Mouse (Mus musculus) kidney, adult 2 months (tissue): Measurements from ENCODE around the gene Wnt5b. TPM values are rescaled to one million over a fixed set of nuclear protein-coding genes. Genes with fewer than 3 reads are reported as not detected.
A peak's percentile ranks its signal among the peaks of the same experiment; 100 is the strongest.
"Not testable (repeated sequence)": the region's sequence is repeated elsewhere in the genome, so short reads cannot be mapped to it uniquely, and the experiment has no call there.

ENCODE experiments used
- DNase-seq: peaks from one replicate; pipeline ENCODE4 v3.0.0; 2021
- H3K27ac ChIP-seq: fragments of 200-500 bp; 2 replicates; pipeline ENCODE4 v1.5.1; 2012; ENCODE audit warnings: low read depth, low read length, control low read depth, inconsistent platforms; ENCODE audit not compliant: insufficient read depth
- H3K27me3 ChIP-seq: fragments of 200-500 bp; replicated peaks from 2 replicates; pipeline ENCODE4 v1.6.1; 2012; ENCODE audit warnings: mild to moderate bottlenecking, moderate library complexity, low read length, inconsistent platforms; ENCODE audit not compliant: control insufficient read depth, insufficient read depth
- H3K36me3 ChIP-seq: fragments of 200-500 bp; 2 replicates; pipeline ENCODE4 v1.6.1; 2012; ENCODE audit warnings: mild to moderate bottlenecking, moderate library complexity, low read length, inconsistent platforms; ENCODE audit not compliant: control insufficient read depth, insufficient read depth
- H3K4me1 ChIP-seq: fragments of 200-500 bp; 2 replicates; pipeline ENCODE4 v1.6.1; 2011; ENCODE audit warnings: low read length; ENCODE audit not compliant: control insufficient read depth, insufficient read depth
- H3K4me3 ChIP-seq: fragments of 200-500 bp; 2 replicates; pipeline ENCODE4 v1.5.1; 2011; ENCODE audit warnings: mild to moderate bottlenecking, low read depth, low read length, control low read depth; ENCODE audit not compliant: insufficient read depth
- CTCF ChIP-seq: fragments of 200-500 bp; conservative IDR thresholded peaks from 2 replicates; pipeline ENCODE4 v1.5.1; 2011; ENCODE audit warnings: low read depth, mild to moderate bottlenecking, control low read depth, low read length, moderate library complexity, mixed read lengths; ENCODE audit not compliant: insufficient read depth, insufficient read length
- POLR2A ChIP-seq: fragments of 200-500 bp; IDR thresholded peaks from one replicate; pipeline ENCODE4 v1.6.1; 2011; ENCODE audit warnings: low read depth, low read length, control low read depth
- WGBS: fragments of 180-500 bp; shearing (Covaris S2); methylation state at CpG from one replicate; pipeline ENCODE4 v1.1.7; 2018; 5-methylcytosine and 5-hydroxymethylcytosine counted together
- polyA plus RNA-seq: library from polyadenylated mRNA; depleted of rRNA; stranded (reverse); fragments of >200 nt; gene quantifications from 2 replicates; pipeline ENCODE4 v1.2.3, GENCODE M21; 2012

Gene Wnt5b
- polyA plus RNA-seq, 1 experiment, result 6.2 TPM

- no peaks in the 10 kb centered on the region for H3K27me3 ChIP-seq
- no peak overlapping the region for H3K4me3 ChIP-seq
- no peak overlapping the region for H3K27ac ChIP-seq
- WGBS, result 96% methylated on average over 12 of the region's 12 CpGs
- H3K36me3 ChIP-seq, result no peaks in the 10 kb centered on the region
- TF ChIP-seq POLR2A (no peak), CTCF (no peak)
- no peak for DNase-seq
- H3K4me1 ChIP-seq, result peaks cover 3% of the 10 kb centered on the region; the same call in 1 of the 2 replicates
Observed at GRCm38 (mm10) chr6:119486381-119487084, 57.6 kb downstream of the Wnt5b start.

GRCm38 (mm10) chr6:119485486-119485885, 58.7 kb downstream of the Wnt5b start:
- no peak overlapping the region for H3K27ac ChIP-seq
- H3K4me3 ChIP-seq, result no peak overlapping the region
- H3K27me3 ChIP-seq, result no peaks in the 10 kb centered on the region
- WGBS, result 10% methylated on average over 2 of the region's 2 CpGs
- DNase-seq, result peak; percentile 43
- peaks cover 6% of the 10 kb centered on the region; the same call in 1 of the 2 replicates for H3K4me1 ChIP-seq
- TF ChIP-seq CTCF (no peak), POLR2A (no peak)
- no peaks in the 10 kb centered on the region for H3K36me3 ChIP-seq

DNA sequence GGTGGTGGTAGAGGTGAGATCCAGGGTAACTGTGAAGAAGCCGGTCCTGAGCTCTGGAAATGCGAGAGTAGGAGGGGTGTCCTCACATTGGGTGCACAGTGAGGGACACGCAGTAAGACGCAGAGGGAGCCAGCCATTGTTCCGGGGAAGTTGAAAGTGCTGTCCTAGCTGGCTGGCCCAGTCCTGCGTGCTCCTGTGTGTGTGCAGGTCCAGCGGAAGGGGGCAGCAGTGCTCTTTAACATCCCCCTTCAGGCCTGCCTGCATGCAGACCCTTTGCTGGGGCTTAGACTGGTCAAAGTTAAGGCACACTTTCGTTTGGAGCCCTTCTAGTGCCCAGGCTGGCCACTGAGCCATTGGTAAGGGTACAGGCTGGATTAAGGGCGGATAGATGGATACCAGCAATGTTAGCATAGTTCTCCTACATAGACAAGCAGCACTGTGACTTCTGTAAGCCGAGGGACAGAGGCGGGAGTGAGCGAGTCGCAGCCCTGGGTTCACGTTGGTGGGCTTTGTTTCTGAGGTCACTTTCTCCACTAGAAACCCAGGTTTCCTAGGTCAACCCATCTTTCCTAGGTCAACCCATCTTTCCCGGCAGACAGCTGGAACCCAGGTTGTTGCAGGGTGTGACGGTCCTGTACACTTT, 61.1 kb downstream of the Wnt5b start:
- Histone ChIP-seq H3K27ac (no peak overlapping the region), H3K27me3 (no peaks in the 10 kb centered on the region), H3K36me3 (no peaks in the 10 kb centered on the region), H3K4me3 (peak overlapping the region; percentile 15; the same call in 1 of the 2 replicates), H3K4me1 (peaks cover 7% of the 10 kb centered on the region; the same call in 1 of the 2 replicates)
- TF ChIP-seq POLR2A (no peak), CTCF (peak; percentile 54; the same call in 1 of the 2 replicates)
- peak; percentile 51 for DNase-seq
- WGBS, result 41% methylated on average over 16 of the region's 16 CpGs

DNA sequence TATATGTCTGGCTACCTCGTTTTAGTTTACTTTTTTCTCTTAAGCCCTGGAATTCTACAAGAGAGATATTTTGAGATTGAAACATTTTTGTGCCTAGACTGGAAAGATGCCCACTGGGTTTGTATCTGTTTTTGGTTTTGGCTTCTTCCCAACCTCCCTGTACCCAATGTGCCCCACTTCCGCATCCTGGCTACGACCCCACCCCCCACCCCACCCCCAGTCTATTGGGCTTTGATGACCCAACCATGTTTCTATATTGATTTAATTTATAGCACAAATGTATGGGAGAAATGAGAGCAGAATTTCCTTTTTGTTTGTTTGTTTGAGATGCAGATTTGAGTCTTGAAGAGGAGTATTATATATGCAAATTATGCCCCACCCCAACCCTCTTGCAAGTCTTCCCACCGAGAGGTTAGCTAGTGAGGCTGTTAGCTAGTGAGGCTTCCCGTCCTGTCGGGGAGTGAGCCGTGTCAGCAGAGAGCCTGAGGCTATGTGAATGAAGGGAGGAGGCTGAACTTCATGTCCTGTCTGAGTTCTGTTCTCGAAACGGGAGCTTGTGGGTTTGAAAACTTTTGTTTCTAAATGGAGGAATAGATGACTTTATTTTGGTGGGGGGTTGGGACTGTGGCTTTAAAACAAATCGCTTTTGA, 62.3 kb downstream of the Wnt5b start:
- not testable (repeated sequence) for H3K36me3 ChIP-seq, H3K27ac ChIP-seq, H3K27me3 ChIP-seq, DNase-seq
- H3K4me3 ChIP-seq, result peak overlapping the region; percentile 36
- 8% methylated on average over 10 of the region's 10 CpGs for WGBS
- H3K4me1 ChIP-seq, result peaks cover 12% of the 10 kb centered on the region; the same call in 1 of the 2 replicates

- WGBS, result 7% methylated on average over 33 of the region's 33 CpGs
- no peaks in the 10 kb centered on the region for H3K27me3 ChIP-seq
- H3K4me3 ChIP-seq, result peak overlapping the region; percentile 81
- peak; percentile 31 for DNase-seq
- TF ChIP-seq POLR2A, result no peak
- no peak for TF ChIP-seq CTCF
- no peaks in the 10 kb centered on the region for H3K36me3 ChIP-seq
- H3K4me1 ChIP-seq, result peaks cover 12% of the 10 kb centered on the region; the same call in 1 of the 2 replicates
- H3K27ac ChIP-seq, result peak overlapping the region; percentile 11; the same call in 1 of the 2 replicates
Observed at GRCm38 (mm10) chr6:119480706-119481331, 63.3 kb downstream of the Wnt5b start.

DNA sequence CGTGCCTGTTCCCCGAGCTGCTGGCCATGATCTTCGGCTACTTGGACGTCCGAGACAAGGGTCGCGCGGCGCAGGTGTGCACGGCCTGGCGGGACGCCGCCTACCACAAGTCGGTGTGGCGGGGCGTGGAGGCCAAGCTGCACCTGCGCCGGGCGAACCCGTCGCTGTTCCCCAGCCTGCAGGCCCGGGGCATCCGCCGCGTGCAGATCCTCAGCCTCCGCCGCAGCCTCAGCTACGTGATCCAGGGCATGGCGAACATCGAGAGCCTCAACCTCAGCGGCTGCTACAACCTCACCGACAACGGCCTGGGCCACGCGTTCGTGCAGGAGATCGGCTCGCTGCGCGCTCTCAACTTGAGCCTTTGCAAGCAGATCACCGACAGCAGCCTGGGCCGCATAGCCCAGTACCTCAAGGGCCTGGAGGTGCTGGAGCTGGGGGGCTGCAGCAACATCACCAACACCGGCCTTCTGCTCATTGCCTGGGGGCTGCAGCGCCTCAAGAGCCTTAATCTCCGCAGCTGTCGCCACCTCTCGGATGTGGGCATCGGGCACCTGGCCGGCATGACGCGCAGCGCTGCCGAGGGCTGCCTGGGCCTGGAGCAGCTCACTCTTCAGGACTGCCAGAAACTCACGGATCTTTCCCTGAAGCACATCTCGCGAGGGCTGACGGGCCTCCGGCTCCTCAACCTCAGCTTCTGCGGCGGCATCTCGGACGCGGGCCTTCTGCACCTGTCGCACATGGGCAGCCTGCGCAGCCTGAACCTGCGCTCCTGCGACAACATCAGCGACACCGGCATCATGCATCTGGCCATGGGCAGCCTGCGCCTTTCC, 64.1 kb downstream of the Wnt5b start:
- peak overlapping the region; percentile 81 for H3K4me3 ChIP-seq
- H3K36me3 ChIP-seq, result no peaks in the 10 kb centered on the region
- under 1% methylated on average over 70 of the region's 70 CpGs for WGBS
- peaks cover 12% of the 10 kb centered on the region; the same call in 1 of the 2 replicates for H3K4me1 ChIP-seq
- H3K27ac ChIP-seq, result peak overlapping the region; percentile 11
- H3K27me3 ChIP-seq, result no peaks in the 10 kb centered on the region
- TF ChIP-seq CTCF (0 out of 2 replicates have a peak, but pooled peaks have one; percentile 16), POLR2A (no peak)
- peak; percentile 70 for DNase-seq
